Mouse (Mus musculus) heart, embryonic 16.5 days (tissue): Measurements from ENCODE around the gene Pde4a. TPM values are rescaled to one million over a fixed set of nuclear protein-coding genes. Genes with fewer than 3 reads are reported as not detected.

ENCODE experiments used
- ATAC-seq: fragments of 200-750 bp; cut with Nextera tagmentation; replicated peaks from 2 replicates; pipeline ENCODE4 v1.8.0; 2017; ENCODE audit warnings: moderate number of reproducible peaks; ENCODE audit not compliant: insufficient read depth, low FRiP score; ENCODE audit errors: extremely low read depth
- H3K27ac ChIP-seq: fragments of 300-500 bp; sonication (generic); 2 replicates; pipeline ENCODE4 v1.5.1; 2014; ENCODE audit warnings: mild to moderate bottlenecking, low read length, control low read depth, moderate library complexity
- H3K27me3 ChIP-seq: fragments of 300-500 bp; sonication (generic); 2 replicates; pipeline ENCODE4 v1.6.1; 2014; ENCODE audit warnings: low read length, mixed read lengths; ENCODE audit not compliant: control insufficient read depth, insufficient read depth
- H3K36me3 ChIP-seq: fragments of 300-500 bp; sonication (generic); 2 replicates; pipeline ENCODE4 v1.6.1; 2014; ENCODE audit not compliant: control insufficient read depth, insufficient read depth
- H3K4me1 ChIP-seq: fragments of 300-500 bp; sonication (generic); 2 replicates; pipeline ENCODE4 v1.6.1; 2014; ENCODE audit warnings: low read length, mixed read lengths; ENCODE audit not compliant: control insufficient read depth, insufficient read depth
- H3K4me2 ChIP-seq: fragments of 300-500 bp; sonication (generic); 2 replicates; pipeline ENCODE4 v1.6.1; 2014; ENCODE audit warnings: low read depth, mild to moderate bottlenecking, control low read depth, low read length
- H3K4me3 ChIP-seq: fragments of 300-500 bp; sonication (generic); 2 replicates; pipeline ENCODE4 v1.5.1; 2014; ENCODE audit warnings: mild to moderate bottlenecking, control low read depth, low read length
- H3K9ac ChIP-seq: fragments of 300-500 bp; sonication (generic); 2 replicates; pipeline ENCODE4 v1.6.1; 2014; ENCODE audit warnings: low read length, control low read depth
- H3K9me3 ChIP-seq: fragments of 300-500 bp; sonication (generic); replicated peaks from 2 replicates; pipeline ENCODE4 v1.6.1; 2016; ENCODE audit warnings: low read length; ENCODE audit not compliant: control insufficient read depth
- WGBS: fragments of 180-500 bp; shearing (Covaris S2); extraction: QIAGEN DNeasy Blood & Tissue Kit; methylation state at CpG from one replicate; pipeline ENCODE4 v1.1.7; 2014; 5-methylcytosine and 5-hydroxymethylcytosine counted together
- polyA plus RNA-seq: library from polyadenylated mRNA; unstranded; fragments of >200 nt; fragmentation: Nextera tagmentation; extraction: Ambion mirVana; gene quantifications from 2 replicates; pipeline ENCODE4 v1.2.1, GENCODE M21; 2015

Gene Pde4a
- polyA plus RNA-seq, 1 experiment from 2014 or later, result 15.0 TPM

- peak overlapping the region; percentile 86 for H3K4me2 ChIP-seq
- H3K27ac ChIP-seq, result peak overlapping the region; percentile 84
- no peak overlapping the region; the same call in 1 of the 2 replicates for H3K4me3 ChIP-seq
Measured at GRCm38 (mm10) chr9:21169157-21169556, 3.6 kb downstream of the Pde4a start.

GRCm38 (mm10) chr9:21172364-21172763 is 6.8 kb downstream of the Pde4a start:
- no peak overlapping the region for H3K4me2 ChIP-seq
- no peaks in the 10 kb centered on the region for H3K36me3 ChIP-seq
- ATAC-seq, result no peak
- H3K9ac ChIP-seq, result no peak overlapping the region; the same call in 1 of the 2 replicates
- no peaks in the 10 kb centered on the region for H3K27me3 ChIP-seq
- peaks cover 16% of the 10 kb centered on the region for H3K4me1 ChIP-seq
- H3K27ac ChIP-seq, result no peak overlapping the region
- H3K9me3 ChIP-seq, result no peaks in the 10 kb centered on the region
- no peak overlapping the region for H3K4me3 ChIP-seq
- WGBS, result 51% methylated on average over 6 of the region's 6 CpGs

More at GRCm38 (mm10) chr9:21169157-21169556, 3.6 kb downstream of the Pde4a start:
- Histone ChIP-seq H3K9me3 (no peaks in the 10 kb centered on the region), H3K27me3 (peaks cover 24% of the 10 kb centered on the region), H3K4me1 (peaks cover 41% of the 10 kb centered on the region), H3K36me3 (no peaks in the 10 kb centered on the region), H3K9ac (peak overlapping the region; percentile 55)
- no peak for ATAC-seq
- 48% methylated on average over 1 of the region's 1 CpGs for WGBS

- Histone ChIP-seq H3K27me3 (no peaks in the 10 kb centered on the region), H3K9me3 (no peaks in the 10 kb centered on the region), H3K27ac (no peak overlapping the region), H3K4me1 (peaks cover 19% of the 10 kb centered on the region), H3K4me3 (no peak overlapping the region), H3K36me3 (no peaks in the 10 kb centered on the region), H3K9ac (no peak overlapping the region), H3K4me2 (no peak overlapping the region)
- ATAC-seq, result no peak
- 43% methylated on average over 4 of the region's 4 CpGs for WGBS
Measured at GRCm38 (mm10) chr9:21180402-21180801, 14.9 kb downstream of the Pde4a start.

GRCm38 (mm10) chr9:21180841-21181240 is 15.3 kb downstream of the Pde4a start:
- H3K4me2 ChIP-seq, result no peak overlapping the region
- H3K27me3 ChIP-seq, result no peaks in the 10 kb centered on the region
- no peaks in the 10 kb centered on the region for H3K9me3 ChIP-seq
- no peak overlapping the region for H3K9ac ChIP-seq
- H3K27ac ChIP-seq, result no peak overlapping the region
- H3K4me1 ChIP-seq, result peaks cover 19% of the 10 kb centered on the region
- WGBS, result 78% methylated on average over 1 of the region's 1 CpGs
- no peak overlapping the region for H3K4me3 ChIP-seq
- ATAC-seq, result no peak
- no peaks in the 10 kb centered on the region for H3K36me3 ChIP-seq

GRCm38 (mm10) chr9:21181421-21182220 is 16.1 kb downstream of the Pde4a start:
- no peaks in the 10 kb centered on the region for H3K36me3 ChIP-seq
- H3K27ac ChIP-seq, result no peak overlapping the region
- 0 out of 2 replicates have a peak, but pooled peaks have one; percentile 30 for ATAC-seq

GRCm38 (mm10) chr9:21183421-21183820 is 17.9 kb downstream of the Pde4a start:
- H3K9me3 ChIP-seq, result no peaks in the 10 kb centered on the region
- H3K27ac ChIP-seq, result no peak overlapping the region
- peak overlapping the region; percentile 80; the same call in 1 of the 2 replicates for H3K9ac ChIP-seq
- no peak overlapping the region for H3K4me3 ChIP-seq
- ATAC-seq, result no peak
- peak overlapping the region; percentile 79 for H3K4me2 ChIP-seq
- WGBS, result 75% methylated on average over 6 of the region's 6 CpGs
- H3K36me3 ChIP-seq, result no peaks in the 10 kb centered on the region
- no peaks in the 10 kb centered on the region for H3K27me3 ChIP-seq
- peaks cover 21% of the 10 kb centered on the region for H3K4me1 ChIP-seq

More at GRCm38 (mm10) chr9:21181421-21182220, 16.1 kb downstream of the Pde4a start:
- Histone ChIP-seq H3K9me3 (no peaks in the 10 kb centered on the region), H3K27me3 (no peaks in the 10 kb centered on the region), H3K4me2 (peak overlapping the region; percentile 63), H3K4me3 (peak overlapping the region; percentile 52), H3K4me1 (peaks cover 21% of the 10 kb centered on the region), H3K9ac (peak overlapping the region; percentile 70)
- WGBS, result 7% methylated on average over 44 of the region's 48 CpGs

- 4% methylated on average over 34 of the region's 34 CpGs for WGBS
Measured at GRCm38 (mm10) chr9:21183905-21184413, 18.4 kb downstream of the Pde4a start.

GRCm38 (mm10) chr9:21184733-21185132 is 19.2 kb downstream of the Pde4a start:
- peak overlapping the region; percentile 62 for H3K4me3 ChIP-seq
- H3K27me3 ChIP-seq, result no peaks in the 10 kb centered on the region
- ATAC-seq, result 0 out of 2 replicates have a peak, but pooled peaks have one; percentile 13
- peak overlapping the region; percentile 75 for H3K27ac ChIP-seq
- no peaks in the 10 kb centered on the region for H3K9me3 ChIP-seq
- peaks cover 21% of the 10 kb centered on the region for H3K4me1 ChIP-seq
- peak overlapping the region; percentile 80 for H3K9ac ChIP-seq
- 36% methylated on average over 2 of the region's 2 CpGs for WGBS
- H3K36me3 ChIP-seq, result no peaks in the 10 kb centered on the region
- peak overlapping the region; percentile 79 for H3K4me2 ChIP-seq

More at GRCm38 (mm10) chr9:21183905-21184413, 18.4 kb downstream of the Pde4a start:
- Histone ChIP-seq H3K27me3 (no peaks in the 10 kb centered on the region), H3K4me2 (peak overlapping the region; percentile 79), H3K4me3 (peak overlapping the region; percentile 62), H3K4me1 (peaks cover 21% of the 10 kb centered on the region), H3K9me3 (no peaks in the 10 kb centered on the region), H3K9ac (peak overlapping the region; percentile 80), H3K27ac (peak overlapping the region; percentile 75), H3K36me3 (no peaks in the 10 kb centered on the region)
- ATAC-seq, result peak; percentile 66

- H3K27ac ChIP-seq, result peak overlapping the region; percentile 75
- H3K4me1 ChIP-seq, result peaks cover 21% of the 10 kb centered on the region
Measured at GRCm38 (mm10) chr9:21185436-21185835, 19.9 kb downstream of the Pde4a start.

More at GRCm38 (mm10) chr9:21185436-21185835, 19.9 kb downstream of the Pde4a start:
- no peaks in the 10 kb centered on the region for H3K36me3 ChIP-seq
- 67% methylated on average over 5 of the region's 5 CpGs for WGBS
- H3K4me2 ChIP-seq, result 0 out of 2 replicates have a peak overlapping the region, but pooled peaks have one; percentile 6
- no peaks in the 10 kb centered on the region for H3K9me3 ChIP-seq
- H3K9ac ChIP-seq, result no peak overlapping the region; the same call in 1 of the 2 replicates
- H3K27me3 ChIP-seq, result no peaks in the 10 kb centered on the region
- ATAC-seq, result 0 out of 2 replicates have a peak, but pooled peaks have one; percentile 20
- H3K4me3 ChIP-seq, result no peak overlapping the region
